Mouse (Mus musculus): ENCODE data around the gene Adgre1. TPM values are rescaled to one million over a fixed set of nuclear protein-coding genes. Genes with fewer than 3 reads are reported as not detected.

Gene Adgre1
- polyA plus RNA-seq, 1 experiment from 2014 or later, result 3.5 TPM

DNA sequence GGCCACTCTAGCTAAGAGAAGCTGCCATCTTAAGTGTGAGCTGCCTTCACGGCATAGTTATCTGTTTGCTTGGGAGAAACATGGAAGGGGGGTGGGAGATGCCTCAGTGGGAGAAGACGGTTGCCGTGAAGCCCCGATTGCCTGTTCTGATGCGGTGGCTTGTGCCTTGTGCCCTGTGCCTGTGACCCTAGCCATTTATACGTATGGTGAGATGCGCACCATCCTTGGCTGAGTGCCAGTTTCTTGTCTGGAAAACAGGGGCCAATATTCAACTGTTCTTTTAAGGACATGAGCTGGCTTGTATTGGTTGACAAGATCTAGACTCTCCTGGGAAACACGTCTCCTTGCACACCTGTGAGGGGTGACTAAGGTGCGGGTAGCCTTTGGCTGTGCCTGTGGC, 7.4 kb upstream of the Adgre1 start:
- Histone ChIP-seq H3K4me2 (ENCODE audit: low read length) (no peak overlapping the region), H3K4me1 (ENCODE audit: control insufficient read depth, insufficient read depth, low read length) (no peaks in the 10 kb centered on the region), H3K36me3 (ENCODE audit: control insufficient read depth, insufficient read depth, low read length) (no peaks in the 10 kb centered on the region), H3K27ac (ENCODE audit: low read length) (no peak overlapping the region), H3K4me3 (ENCODE audit: low read depth, low read length) (no peak overlapping the region), H3K27me3 (ENCODE audit: control insufficient read depth, insufficient read depth, low read depth, low read length) (no peaks in the 10 kb centered on the region), H3K9me3 (replicated peaks; ENCODE audit: control insufficient read depth, low read length, poor library complexity, severe bottlenecking) (no peaks in the 10 kb centered on the region), H3K9ac (ENCODE audit: low read depth, low read length) (no peak overlapping the region)
- no peak for ATAC-seq
- 94% methylated on average over 9 of the region's 9 CpGs for WGBS

DNA sequence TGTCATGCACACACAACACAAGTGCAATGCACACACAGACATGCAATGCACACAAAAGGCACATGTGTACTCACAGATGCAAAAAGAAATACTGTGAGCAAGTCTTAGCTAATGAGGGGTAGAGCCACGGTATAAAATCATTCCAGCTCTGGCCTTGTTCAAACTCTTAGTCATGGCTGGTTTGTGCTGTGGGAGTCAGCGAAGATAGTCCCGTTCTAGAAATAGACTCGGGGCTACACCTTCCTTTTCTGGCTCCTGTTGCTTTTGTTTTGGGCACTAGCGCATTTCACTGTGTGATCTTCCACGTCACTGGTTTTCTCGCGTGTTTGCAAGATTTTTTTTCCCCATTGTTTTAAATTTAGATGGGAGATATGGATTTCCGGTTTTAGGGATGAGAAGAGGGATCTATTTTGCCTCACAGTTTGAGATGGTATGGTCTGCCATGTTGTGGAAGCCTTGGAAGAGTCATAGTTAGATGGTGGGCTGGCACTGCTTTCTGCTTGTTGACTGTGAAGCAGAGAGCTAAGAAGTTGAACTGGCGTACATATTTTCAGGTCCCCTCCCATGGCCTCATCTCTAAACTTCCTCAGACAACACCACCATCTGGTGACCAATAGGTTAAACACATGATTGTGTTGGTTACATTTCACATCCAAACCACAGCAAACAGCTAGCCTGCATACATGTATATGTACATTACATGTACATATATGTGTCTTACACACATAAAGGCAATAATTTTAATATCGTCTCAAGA, 1.2 kb downstream of the Adgre1 start:
- Histone ChIP-seq H3K4me3 (ENCODE audit: low read depth, low read length) (no peak overlapping the region), H3K27ac (ENCODE audit: low read length) (no peak overlapping the region), H3K4me2 (ENCODE audit: low read length) (no peak overlapping the region), H3K27me3 (ENCODE audit: control insufficient read depth, insufficient read depth, low read depth, low read length) (no peaks in the 10 kb centered on the region), H3K9me3 (replicated peaks; ENCODE audit: control insufficient read depth, low read length, poor library complexity, severe bottlenecking) (no peaks in the 10 kb centered on the region), H3K36me3 (ENCODE audit: control insufficient read depth, insufficient read depth, low read length) (no peaks in the 10 kb centered on the region), H3K4me1 (ENCODE audit: control insufficient read depth, insufficient read depth, low read length) (no peaks in the 10 kb centered on the region), H3K9ac (ENCODE audit: low read depth, low read length) (no peak overlapping the region)
- ATAC-seq, result no peak
- 92% methylated on average over 11 of the region's 11 CpGs for WGBS

Other genes starting within 250 kb of the Adgre1 start
- gene Cd70, start 208.9 kb upstream of the Adgre1 start, polyA plus RNA-seq (2015; fragmentation: Nextera tagmentation; extraction: Ambion mirVana), result 1.5 and 2.2 TPM in 2 replicates
- gene Tnfsf14, start 164.5 kb upstream of the Adgre1 start, polyA plus RNA-seq (2015; fragmentation: Nextera tagmentation; extraction: Ambion mirVana), result not detected in 2 replicates
- gene C3, start 130.6 kb upstream of the Adgre1 start, polyA plus RNA-seq (2015; fragmentation: Nextera tagmentation; extraction: Ambion mirVana), result 1.6 and 2.8 TPM in 2 replicates
- 18.7 and 21.1 TPM in 2 replicates for gene Gpr108, start 110.2 kb upstream of the Adgre1 start, polyA plus RNA-seq (2015; fragmentation: Nextera tagmentation; extraction: Ambion mirVana)
- gene Trip10, start 109.2 kb upstream of the Adgre1 start, polyA plus RNA-seq (2015; fragmentation: Nextera tagmentation; extraction: Ambion mirVana), result 9.2 and 9.4 TPM in 2 replicates
- gene Vav1, start 79.6 kb upstream of the Adgre1 start, polyA plus RNA-seq (2015; fragmentation: Nextera tagmentation; extraction: Ambion mirVana), result 1.2 and 1.3 TPM in 2 replicates
- 0.01 TPM in 1 of 2 replicates, not detected in the other for gene Vmn2r120, start 186.8 kb downstream of the Adgre1 start, polyA plus RNA-seq (2015; fragmentation: Nextera tagmentation; extraction: Ambion mirVana)

All from midbrain, embryonic 16.5 days (tissue).